Mouse (Mus musculus) A20 (cell line): ENCODE measurements at regions not wholly inside any gene's neighbourhood (a gene's known extent, or its start where the extent isn't known, plus 50 kb on each side); places are given as distances from the start of the nearest gene placed in this dataset.

ENCODE experiments used
- DNase-seq: peaks from one replicate; pipeline ENCODE4 v3.0.0-alpha.2; 2011; ENCODE audit warnings: low read depth, low spot score

- DNase-seq, result no peak
Observed at GRCm38 (mm10) chr14:120660321-120660781, 182.1 kb downstream of the Rap2a start.

- DNase-seq, result no peak
Observed at GRCm38 (mm10) chr14:120661111-120661510, 182.9 kb downstream of the Rap2a start.

- DNase-seq, result no peak
Observed at GRCm38 (mm10) chr14:120669665-120670064, 191.4 kb downstream of the Rap2a start.

- DNase-seq, result no peak
Observed at GRCm38 (mm10) chr14:120675752-120676151, 197.5 kb downstream of the Rap2a start.

GRCm38 (mm10) chr14:120678533-120678932 is 200.3 kb downstream of the Rap2a start:
- DNase-seq, result no peak

GRCm38 (mm10) chr14:120679072-120679471 is 200.8 kb downstream of the Rap2a start:
- DNase-seq, result no peak

- DNase-seq, result no peak
Observed at GRCm38 (mm10) chr14:120680272-120680671, 202.0 kb downstream of the Rap2a start.

- no peak for DNase-seq
Observed at GRCm38 (mm10) chr14:120685263-120685662, 207.0 kb downstream of the Rap2a start.

GRCm38 (mm10) chr14:120685877-120686276 is 207.6 kb downstream of the Rap2a start:
- no peak for DNase-seq

GRCm38 (mm10) chr14:120686751-120687150 is 208.5 kb downstream of the Rap2a start:
- DNase-seq, result no peak

GRCm38 (mm10) chr14:120699378-120699777 is 211.6 kb upstream of the Ipo5 start:
- DNase-seq, result no peak

- DNase-seq, result no peak
Observed at GRCm38 (mm10) chr14:120705301-120705801, 205.7 kb upstream of the Ipo5 start.

GRCm38 (mm10) chr14:120710782-120711181 is 200.2 kb upstream of the Ipo5 start:
- DNase-seq, result no peak

GRCm38 (mm10) chr14:120720464-120721445 is 190.3 kb upstream of the Ipo5 start:
- no peak for DNase-seq

- DNase-seq, result no peak
Observed at GRCm38 (mm10) chr14:120721593-120722461, 189.2 kb upstream of the Ipo5 start.

- no peak for DNase-seq
Observed at GRCm38 (mm10) chr14:120722546-120723112, 188.4 kb upstream of the Ipo5 start.

GRCm38 (mm10) chr14:120728107-120728506 is 182.9 kb upstream of the Ipo5 start:
- peak; percentile 26 for DNase-seq

GRCm38 (mm10) chr14:120730226-120730625 is 180.8 kb upstream of the Ipo5 start:
- no peak for DNase-seq

- DNase-seq, result no peak
Observed at GRCm38 (mm10) chr14:120731679-120732281, 179.2 kb upstream of the Ipo5 start.

GRCm38 (mm10) chr14:120732400-120733138 is 178.5 kb upstream of the Ipo5 start:
- no peak for DNase-seq
